Mouse (Mus musculus) lung, embryonic 16.5 days (tissue): ENCODE data around the gene Syce2. TPM values are rescaled to one million over a fixed set of nuclear protein-coding genes. Genes with fewer than 3 reads are reported as not detected.

Source experiments
- ATAC-seq: fragments of 200-750 bp; cut with Nextera tagmentation; 2 replicates; pipeline ENCODE4 v1.8.0; 2017; ENCODE audit warnings: low read depth, mild to moderate bottlenecking, moderate library complexity
- H3K27ac ChIP-seq: fragments of 300-500 bp; sonication (generic); 2 replicates; pipeline ENCODE4 v1.5.1; 2014; ENCODE audit warnings: mild to moderate bottlenecking, control low read depth, low read length
- H3K27me3 ChIP-seq: fragments of 300-500 bp; sonication (generic); 2 replicates; pipeline ENCODE4 v1.6.1; 2014; ENCODE audit warnings: low read depth, low read length, mixed read lengths; ENCODE audit not compliant: control insufficient read depth, insufficient read depth
- H3K36me3 ChIP-seq: fragments of 300-500 bp; sonication (generic); 2 replicates; pipeline ENCODE4 v1.6.1; 2014; ENCODE audit warnings: low read length; ENCODE audit not compliant: control insufficient read depth, insufficient read depth
- H3K4me1 ChIP-seq: fragments of 300-500 bp; sonication (generic); replicated peaks from 2 replicates; pipeline ENCODE4 v1.6.1; 2014; ENCODE audit warnings: low read length, mixed read lengths; ENCODE audit not compliant: control insufficient read depth, insufficient read depth
- H3K4me2 ChIP-seq: fragments of 300-500 bp; sonication (generic); 2 replicates; pipeline ENCODE4 v1.6.1; 2014; ENCODE audit warnings: low read depth, low read length, control low read depth
- H3K4me3 ChIP-seq: fragments of 300-500 bp; sonication (generic); 2 replicates; pipeline ENCODE4 v1.5.1; 2014; ENCODE audit warnings: mild to moderate bottlenecking, low read length, control low read depth
- H3K9ac ChIP-seq: fragments of 300-500 bp; sonication (generic); 2 replicates; pipeline ENCODE4 v1.6.1; 2014; ENCODE audit warnings: low read length, control low read depth
- H3K9me3 ChIP-seq: fragments of 300-500 bp; sonication (generic); 2 replicates; pipeline ENCODE4 v1.6.1; 2016; ENCODE audit warnings: low read length; ENCODE audit not compliant: control insufficient read depth
- WGBS: fragments of 180-500 bp; shearing (Covaris S2); extraction: QIAGEN DNeasy Blood & Tissue Kit; methylation state at CpG from one replicate; pipeline ENCODE4 v1.1.7; 2014; 5-methylcytosine and 5-hydroxymethylcytosine counted together
- polyA plus RNA-seq: library from polyadenylated mRNA; unstranded; fragments of >200 nt; fragmentation: Nextera tagmentation; extraction: Ambion mirVana; gene quantifications from 2 replicates; pipeline ENCODE4 v1.2.1, GENCODE M21; 2015

Syce2 gene
- polyA plus RNA-seq, 1 experiment from 2014 or later, result 59.6 TPM

DNA sequence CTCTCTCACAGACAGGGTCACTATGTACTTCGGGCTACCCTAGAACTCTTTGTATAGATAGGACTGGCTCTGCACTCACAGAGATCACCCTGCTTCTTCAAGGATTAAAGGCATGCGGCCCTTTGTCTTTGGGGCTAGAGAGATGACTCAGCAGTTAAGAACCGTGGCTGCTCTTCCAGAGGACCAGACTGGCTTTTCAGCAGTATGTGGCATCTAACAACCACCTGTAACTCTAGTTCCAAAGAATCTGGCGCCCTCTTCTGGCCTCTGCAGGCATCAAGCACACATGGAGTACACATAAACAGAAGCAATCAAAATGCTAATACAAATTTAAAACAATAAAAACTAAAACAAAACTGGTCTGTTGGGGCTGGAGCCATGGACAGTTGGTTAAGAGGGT lies 42.0 kb downstream of the Syce2 start:
- no peak overlapping the region for H3K9ac ChIP-seq
- H3K4me1 ChIP-seq, result peaks cover 15% of the 10 kb centered on the region
- no peaks in the 10 kb centered on the region for H3K36me3 ChIP-seq
- 21% methylated on average over 4 of the region's 4 CpGs for WGBS
- H3K27ac ChIP-seq, result no peak overlapping the region
- H3K4me2 ChIP-seq, result peak overlapping the region; percentile 75
- H3K27me3 ChIP-seq, result peaks cover 31% of the 10 kb centered on the region
- no peak for ATAC-seq
- peak overlapping the region; percentile 53 for H3K4me3 ChIP-seq
- 0 out of 2 replicates have a peak, but pooled peaks cover 7% of the 10 kb centered on the region for H3K9me3 ChIP-seq

DNA sequence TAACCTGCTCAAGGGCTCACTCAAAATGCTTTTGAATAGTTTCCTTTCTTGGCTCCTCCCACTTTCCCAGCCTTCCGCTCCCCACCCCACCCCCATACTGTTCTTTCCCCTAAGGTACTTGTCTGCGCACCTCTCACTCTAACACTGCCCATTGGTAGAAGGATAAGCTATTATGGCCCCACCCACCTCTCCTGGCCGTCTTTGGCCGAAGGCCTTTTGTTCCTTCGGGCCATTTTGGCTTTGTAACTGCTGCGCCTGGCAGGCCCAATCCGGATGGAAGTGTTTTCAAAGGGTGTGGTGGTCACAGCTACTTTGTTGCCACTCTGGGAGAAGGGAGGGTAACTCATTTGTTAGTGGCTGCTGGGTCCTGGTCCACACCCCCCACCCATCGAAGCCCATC lies 43.4 kb downstream of the Syce2 start:
- no peaks in the 10 kb centered on the region for H3K36me3 ChIP-seq
- H3K9me3 ChIP-seq, result 0 out of 2 replicates have a peak, but pooled peaks cover 7% of the 10 kb centered on the region
- peaks cover 12% of the 10 kb centered on the region for H3K4me1 ChIP-seq
- no peak overlapping the region for H3K9ac ChIP-seq
- ATAC-seq, result 0 out of 2 replicates have a peak, but pooled peaks have one; percentile 10
- no peak overlapping the region for H3K27ac ChIP-seq
- H3K4me2 ChIP-seq, result no peak overlapping the region
- peaks cover 31% of the 10 kb centered on the region for H3K27me3 ChIP-seq
- 77% methylated on average over 8 of the region's 8 CpGs for whole genome bisulfite sequencing
- H3K4me3 ChIP-seq, result no peak overlapping the region

DNA sequence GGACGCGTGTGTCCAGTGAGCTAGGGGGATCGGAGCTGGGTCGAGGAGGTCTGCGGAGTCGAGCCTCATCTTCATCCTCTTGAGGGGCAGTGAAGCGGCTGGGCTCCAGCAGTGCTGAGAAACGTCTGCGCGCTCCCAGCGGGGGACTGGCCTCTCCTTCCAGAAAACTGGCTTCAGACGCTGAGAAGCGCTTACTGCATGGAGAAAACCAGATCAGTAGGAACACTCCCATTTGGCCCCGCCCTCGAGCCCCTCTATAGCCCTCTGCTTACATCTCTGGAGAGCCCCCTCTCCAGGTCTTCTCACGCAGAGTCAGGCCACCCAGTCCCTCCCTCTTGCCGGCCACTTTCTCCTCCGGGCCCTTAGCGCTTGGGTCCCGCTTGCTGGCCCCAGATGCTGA lies 45.9 kb downstream of the Syce2 start:
- no peaks in the 10 kb centered on the region for H3K36me3 ChIP-seq
- no peak overlapping the region for H3K27ac ChIP-seq
- no peak for ATAC-seq
- H3K9ac ChIP-seq, result no peak overlapping the region
- 34% methylated on average over 20 of the region's 20 CpGs for whole genome bisulfite sequencing
- no peak overlapping the region for H3K4me2 ChIP-seq
- H3K27me3 ChIP-seq, result peaks cover 16% of the 10 kb centered on the region
- peaks cover 5% of the 10 kb centered on the region for H3K4me1 ChIP-seq
- 0 out of 2 replicates have a peak, but pooled peaks cover 7% of the 10 kb centered on the region for H3K9me3 ChIP-seq
- no peak overlapping the region for H3K4me3 ChIP-seq

DNA sequence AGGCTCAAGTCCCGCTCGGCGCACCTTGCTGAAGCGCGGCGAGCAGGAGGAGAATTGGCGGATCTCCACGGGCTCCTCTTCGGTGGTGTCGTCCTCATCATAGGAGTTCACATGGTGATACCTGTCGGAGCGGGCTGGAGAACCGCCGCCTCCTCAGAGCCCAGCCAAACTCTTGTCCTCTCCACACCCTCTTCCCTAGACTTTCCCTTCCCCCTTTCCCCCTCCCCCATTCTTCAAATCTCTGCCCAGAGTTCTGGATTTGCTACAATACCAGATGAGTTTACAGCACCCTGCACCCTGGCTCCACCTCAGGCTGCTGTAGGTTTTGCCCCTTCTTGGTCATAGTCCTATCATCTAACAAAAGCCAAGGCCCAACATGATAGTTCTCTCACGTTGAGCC lies 46.7 kb downstream of the Syce2 start:
- Histone ChIP-seq H3K9ac (no peak overlapping the region), H3K27me3 (peaks cover 7% of the 10 kb centered on the region), H3K4me3 (no peak overlapping the region), H3K27ac (no peak overlapping the region), H3K4me2 (no peak overlapping the region), H3K36me3 (no peaks in the 10 kb centered on the region), H3K4me1 (no peaks in the 10 kb centered on the region), H3K9me3 (0 out of 2 replicates have a peak, but pooled peaks cover 7% of the 10 kb centered on the region)
- WGBS, result 90% methylated on average over 15 of the region's 15 CpGs
- no peak for ATAC-seq

DNA sequence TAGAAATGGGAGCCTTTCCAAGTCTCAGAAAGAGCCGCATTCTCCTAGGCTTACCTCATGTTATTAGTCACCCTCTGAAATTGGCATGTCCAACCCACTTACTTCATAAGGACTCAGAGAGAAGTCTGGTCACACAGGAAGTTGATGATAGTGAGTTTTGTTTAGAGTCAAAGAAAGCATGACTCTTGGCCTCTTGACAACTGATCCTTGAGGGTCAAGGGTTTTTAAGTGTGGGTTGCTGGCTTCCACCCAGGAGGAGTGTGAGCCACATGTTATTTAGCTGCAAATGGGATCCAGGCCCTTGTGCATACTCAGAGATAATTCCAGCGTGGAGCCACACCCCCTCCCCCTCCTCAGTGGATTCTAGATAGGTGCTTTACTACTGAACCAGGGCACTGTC lies 49.7 kb downstream of the Syce2 start:
- 55% methylated on average over 2 of the region's 2 CpGs for WGBS
- ATAC-seq, result peak; percentile 68
- H3K36me3 ChIP-seq, result no peaks in the 10 kb centered on the region

DNA sequence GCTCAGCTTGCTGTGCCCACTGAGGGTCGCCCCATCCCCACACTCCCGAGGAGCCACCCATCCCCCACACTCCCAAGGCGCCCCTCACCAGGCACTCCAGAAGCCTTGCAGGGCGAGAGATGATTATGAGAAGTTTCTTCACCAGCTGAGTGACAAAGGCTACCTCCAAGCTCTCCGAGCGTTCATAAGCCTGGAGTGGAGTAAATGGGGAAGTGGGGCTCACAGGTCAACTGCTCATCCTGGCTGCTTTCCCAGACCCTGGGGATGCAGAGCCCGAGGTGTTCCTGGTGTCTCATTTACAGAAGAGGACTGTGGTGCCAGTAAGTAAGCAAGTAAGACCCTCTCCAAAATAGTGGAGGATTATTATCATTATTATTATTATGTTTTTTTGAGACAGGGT lies 53.6 kb downstream of the Syce2 start:
- H3K4me3 ChIP-seq, result no peak overlapping the region
- no peaks in the 10 kb centered on the region; the same call in 1 of the 2 replicates for H3K4me1 ChIP-seq
- no peak overlapping the region for H3K4me2 ChIP-seq
- 42% methylated on average over 7 of the region's 7 CpGs for WGBS
- H3K9ac ChIP-seq, result no peak overlapping the region
- ATAC-seq, result no peak
- no peaks in the 10 kb centered on the region for H3K9me3 ChIP-seq
- H3K27me3 ChIP-seq, result peaks cover 16% of the 10 kb centered on the region
- no peak overlapping the region for H3K27ac ChIP-seq
- no peaks in the 10 kb centered on the region for H3K36me3 ChIP-seq

More for the DNA sequence above, 49.7 kb downstream of the Syce2 start:
- Histone ChIP-seq H3K27ac (no peak overlapping the region), H3K4me2 (no peak overlapping the region), H3K4me1 (no peaks in the 10 kb centered on the region), H3K4me3 (no peak overlapping the region), H3K27me3 (peaks cover 5% of the 10 kb centered on the region), H3K9me3 (no peaks in the 10 kb centered on the region), H3K9ac (no peak overlapping the region)

DNA sequence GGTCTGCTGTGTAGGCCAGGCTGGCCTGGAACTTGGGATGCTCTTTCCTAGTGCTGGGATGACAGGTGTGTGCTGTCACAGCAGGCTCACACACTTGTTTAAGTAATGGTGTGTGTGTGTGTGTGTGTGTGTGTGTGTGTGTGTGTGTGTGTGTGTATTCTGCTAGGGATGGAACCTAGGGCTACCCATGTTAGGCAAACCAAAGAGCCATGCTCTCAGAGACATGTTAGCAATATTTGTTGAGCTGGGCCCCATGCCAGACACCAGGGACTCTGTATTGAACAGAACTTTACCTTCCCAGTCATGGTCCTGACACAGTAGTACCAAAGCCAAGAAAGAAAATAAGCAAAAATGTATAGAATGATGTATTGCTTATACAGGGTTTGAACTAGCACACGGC lies 55.6 kb downstream of the Syce2 start:
- Histone ChIP-seq H3K36me3 (no peaks in the 10 kb centered on the region), H3K4me3 (no peak overlapping the region), H3K27me3 (peaks cover 22% of the 10 kb centered on the region), H3K27ac (no peak overlapping the region), H3K9me3 (no peaks in the 10 kb centered on the region), H3K9ac (no peak overlapping the region), H3K4me2 (no peak overlapping the region), H3K4me1 (no peaks in the 10 kb centered on the region; the same call in 1 of the 2 replicates)
- WGBS, result 65% methylated on average over 1 of the region's 1 CpGs
- ATAC-seq, result no peak

DNA sequence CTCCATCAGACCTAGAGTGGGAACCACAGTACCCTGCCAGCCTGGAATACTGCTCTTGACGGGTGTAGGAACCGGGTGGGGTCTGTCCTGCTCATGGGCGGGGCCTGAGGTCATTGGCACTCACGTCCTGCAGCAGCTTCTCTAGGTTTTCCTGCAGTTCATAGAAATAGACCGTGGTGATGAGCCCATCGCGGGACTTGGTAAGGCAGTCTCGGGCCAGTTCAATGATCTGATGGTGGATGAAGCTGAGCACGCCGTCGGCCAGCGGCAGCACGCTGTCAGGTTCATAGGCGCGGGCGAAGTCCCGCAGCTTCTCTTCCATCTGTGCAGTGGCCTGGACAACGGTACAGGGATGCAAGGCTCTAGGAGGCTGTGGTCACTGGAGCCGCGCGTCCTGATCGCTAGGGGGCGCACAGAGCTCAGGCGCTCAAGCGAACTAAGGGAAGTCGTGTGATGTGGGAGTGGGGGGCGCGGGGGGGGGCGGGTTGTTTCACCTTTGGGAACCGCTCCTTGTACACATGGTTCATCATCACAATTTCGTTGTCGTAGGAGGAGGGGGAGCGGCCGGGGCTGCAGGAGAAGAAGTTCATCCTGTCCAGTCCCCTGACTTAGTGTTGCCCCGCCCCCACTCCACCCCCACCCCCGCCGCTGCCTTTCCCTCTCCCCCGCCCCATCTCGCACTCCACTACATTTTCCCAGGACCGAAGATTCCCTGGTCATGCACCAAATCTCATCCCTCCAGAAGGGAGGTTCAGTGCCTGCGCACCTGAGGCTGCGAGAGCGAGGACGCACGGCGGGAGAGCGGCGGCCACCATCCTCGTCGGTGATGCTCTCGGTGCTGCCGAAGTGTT lies 56.8 kb downstream of the Syce2 start:
- ATAC-seq, result peak; percentile 82
- Histone ChIP-seq H3K4me1 (no peaks in the 10 kb centered on the region; the same call in 1 of the 2 replicates), H3K27me3 (peaks cover 23% of the 10 kb centered on the region), H3K4me2 (peak overlapping the region; percentile 61), H3K9ac (no peak overlapping the region; the same call in 1 of the 2 replicates), H3K4me3 (peak overlapping the region; percentile 29), H3K36me3 (no peaks in the 10 kb centered on the region), H3K9me3 (no peaks in the 10 kb centered on the region), H3K27ac (no peak overlapping the region)
- 2% methylated on average over 41 of the region's 52 CpGs for WGBS

DNA sequence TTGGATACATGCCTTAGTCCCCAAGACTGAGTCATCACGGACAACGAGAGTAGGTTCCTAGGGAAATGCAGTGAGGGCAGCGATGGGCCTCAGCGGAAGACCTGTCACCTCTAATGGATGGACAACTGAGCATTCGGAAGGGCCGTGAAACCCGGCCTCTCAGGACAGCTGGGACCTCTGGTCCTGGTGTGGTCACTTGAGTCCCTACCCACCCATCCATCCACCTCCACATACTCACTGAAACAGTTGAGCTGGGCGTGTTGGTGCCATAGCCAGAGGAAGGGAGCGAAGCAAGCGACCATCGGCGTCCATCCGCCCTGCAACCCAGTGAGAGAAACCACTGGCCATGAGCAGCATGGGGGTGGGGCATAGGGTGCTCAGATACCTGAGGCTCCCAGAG lies 58.7 kb downstream of the Syce2 start:
- Histone ChIP-seq H3K9ac (no peak overlapping the region), H3K27ac (no peak overlapping the region), H3K4me2 (no peak overlapping the region), H3K9me3 (no peaks in the 10 kb centered on the region), H3K4me3 (no peak overlapping the region), H3K4me1 (no peaks in the 10 kb centered on the region; the same call in 1 of the 2 replicates), H3K36me3 (no peaks in the 10 kb centered on the region), H3K27me3 (peaks cover 42% of the 10 kb centered on the region)
- 80% methylated on average over 13 of the region's 13 CpGs for WGBS
- no peak for ATAC-seq
